Mouse (Mus musculus) CH12.LX (cell line): ENCODE measurements around the gene Irak4. TPM values are rescaled to one million over a fixed set of nuclear protein-coding genes. Genes with fewer than 3 reads are reported as not detected.

Source experiments
- DNase-seq: peaks from one replicate; pipeline ENCODE4 v3.0.0-alpha.2; 2013; ENCODE audit errors: extremely low read depth
- H3K27ac ChIP-seq: 2 replicates; pipeline ENCODE4 v1.5.1; 2012; ENCODE audit warnings: low read depth, mild to moderate bottlenecking, control low read depth, moderate library complexity; ENCODE audit not compliant: insufficient read depth
- H3K27me3 ChIP-seq: replicated peaks from 2 replicates; pipeline ENCODE3; 2012; ENCODE audit warnings: inconsistent platforms
- H3K36me3 ChIP-seq, 2 experiments: replicated peaks in 1 of 2; 2 replicates each; pipeline versions ENCODE3 to v1.6.1; 2012; ENCODE audit warnings: inconsistent platforms in 1 of 2, low read length in 1 of 2, mild to moderate bottlenecking in 1 of 2, mixed read lengths in 1 of 2, moderate library complexity in 1 of 2; ENCODE audit not compliant: control insufficient read depth in 1 of 2, insufficient read depth in 1 of 2
- H3K4me1 ChIP-seq, 2 experiments: 2 replicates each; pipeline ENCODE4 v1.6.1; 2012; ENCODE audit warnings: inconsistent platforms in 1 of 2, moderate library complexity in 1 of 2; ENCODE audit not compliant: insufficient read depth in 2 of 2, control insufficient read depth in 1 of 2
- H3K4me2 ChIP-seq: 2 replicates; pipeline ENCODE4 v1.6.1; 2012; ENCODE audit warnings: low read depth, mild to moderate bottlenecking, control low read depth; ENCODE audit not compliant: poor library complexity, insufficient read depth, severe bottlenecking
- H3K4me3 ChIP-seq, 3 experiments: fragments of 150-350 bp in 1 of 3; sonication (generic) in 1 of 3; replicated peaks in 1 of 3; 2 replicates each; pipeline versions ENCODE3 to v1.5.1; 2011 to 2012; ENCODE audit warnings: low read depth in 2 of 3, low read length in 2 of 3, mild to moderate bottlenecking in 2 of 3, moderate library complexity in 2 of 3, control low read depth in 1 of 3, improper control_type of control experiment in 1 of 3, inconsistent platforms in 1 of 3, mixed read lengths in 1 of 3; ENCODE audit not compliant: poor library complexity in 1 of 3
- H3K79me2 ChIP-seq: replicated peaks from 2 replicates; pipeline ENCODE4 v1.6.1; 2012; ENCODE audit warnings: mild to moderate bottlenecking, moderate library complexity; ENCODE audit not compliant: control insufficient read depth, poor library complexity, insufficient read depth, severe bottlenecking; ENCODE audit errors: extremely low read depth
- H3K9ac ChIP-seq: 2 replicates; pipeline ENCODE4 v1.6.1; 2012; ENCODE audit warnings: low read depth, mild to moderate bottlenecking, control low read depth, moderate library complexity; ENCODE audit not compliant: insufficient read depth
- H3K9me3 ChIP-seq: replicated peaks from 2 replicates; pipeline ENCODE3; 2012; ENCODE audit warnings: low read length, inconsistent platforms, mixed read lengths
- CHD1 ChIP-seq: IDR thresholded peaks from 2 replicates; pipeline ENCODE4 v1.6.1; 2012; ENCODE audit warnings: low read depth, low read length, improper control_type of control experiment, inconsistent platforms
- CHD2 ChIP-seq: IDR thresholded peaks from 2 replicates; pipeline ENCODE4 v1.6.1; 2011; ENCODE audit warnings: low read length, improper control_type of control experiment
- CTCF ChIP-seq, 2 experiments: IDR thresholded peaks in 1 of 2; conservative IDR thresholded peaks in 1 of 2; 2 replicates each; pipeline ENCODE4 v1.5.1; 2011 to 2012; ENCODE audit warnings: low read depth in 2 of 2, low read length in 2 of 2, improper control_type of control experiment in 1 of 2, inconsistent platforms in 1 of 2, mild to moderate bottlenecking in 1 of 2, moderate library complexity in 1 of 2
- ELF1 ChIP-seq: IDR thresholded peaks from 2 replicates; pipeline ENCODE4 v1.6.1; 2014; ENCODE audit warnings: low read depth, mild to moderate bottlenecking, inconsistent platforms, low read length, improper control_type of control experiment
- GABPA ChIP-seq: IDR thresholded peaks from 2 replicates; pipeline ENCODE4 v1.6.1; 2012; ENCODE audit warnings: low read depth, low read length, improper control_type of control experiment, inconsistent platforms; ENCODE audit not compliant: insufficient replicate concordance
- JUND ChIP-seq: conservative IDR thresholded peaks from 2 replicates; pipeline ENCODE4 v1.6.1; 2011; ENCODE audit warnings: low read depth, low read length, improper control_type of control experiment
- KAT2A ChIP-seq: IDR thresholded peaks from 2 replicates; pipeline ENCODE4 v1.6.1; 2012; ENCODE audit warnings: low read length, improper control_type of control experiment, inconsistent platforms; ENCODE audit not compliant: insufficient replicate concordance
- MAFK ChIP-seq: IDR thresholded peaks from 2 replicates; pipeline ENCODE4 v1.6.1; 2011; ENCODE audit warnings: low read length, improper control_type of control experiment; ENCODE audit not compliant: insufficient replicate concordance
- MAX ChIP-seq: IDR thresholded peaks from 2 replicates; pipeline ENCODE4 v1.6.1; 2011; ENCODE audit warnings: low read length, improper control_type of control experiment
- MAZ ChIP-seq: IDR thresholded peaks from 2 replicates; pipeline ENCODE4 v1.6.1; 2012; ENCODE audit warnings: low read depth, mild to moderate bottlenecking, inconsistent platforms, low read length, improper control_type of control experiment, moderate library complexity
- MXI1 ChIP-seq: IDR thresholded peaks from 2 replicates; pipeline ENCODE4 v1.6.1; 2011; ENCODE audit warnings: mild to moderate bottlenecking, low read depth, low read length, improper control_type of control experiment
- NELFE ChIP-seq: IDR thresholded peaks from 2 replicates; pipeline ENCODE4 v1.6.1; 2011; ENCODE audit warnings: low read depth, low read length, improper control_type of control experiment
- NRF1 ChIP-seq: IDR thresholded peaks from 2 replicates; pipeline ENCODE4 v1.6.1; 2014; ENCODE audit warnings: low read depth, mild to moderate bottlenecking, inconsistent platforms, low read length, improper control_type of control experiment, moderate library complexity
- SIN3A ChIP-seq: IDR thresholded peaks from 2 replicates; pipeline ENCODE4 v1.6.1; 2012; ENCODE audit warnings: low read length, improper control_type of control experiment, inconsistent platforms
- TBP ChIP-seq: conservative IDR thresholded peaks from 2 replicates; pipeline ENCODE4 v1.6.1; 2011; ENCODE audit warnings: low read depth, low read length, improper control_type of control experiment
- TCF12 ChIP-seq: IDR thresholded peaks from 2 replicates; pipeline ENCODE4 v1.6.1; 2014; ENCODE audit warnings: low read depth, mild to moderate bottlenecking, inconsistent platforms, low read length, improper control_type of control experiment
- USF1 ChIP-seq: IDR thresholded peaks from 2 replicates; pipeline ENCODE4 v1.6.1; 2014; ENCODE audit warnings: low read depth, mild to moderate bottlenecking, inconsistent platforms, low read length, improper control_type of control experiment
- USF2 ChIP-seq: conservative IDR thresholded peaks from 2 replicates; pipeline ENCODE4 v1.6.1; 2011; ENCODE audit warnings: low read depth, low read length, improper control_type of control experiment
- ZMIZ1 ChIP-seq: IDR thresholded peaks from 2 replicates; pipeline ENCODE4 v1.6.1; 2012; ENCODE audit warnings: low read depth, mild to moderate bottlenecking, inconsistent platforms, low read length, improper control_type of control experiment
- dilution Hi-C: fragments of 300-500 bp; cut with MboI; formaldehyde crosslinking; loops from 2 replicates; pipeline ENCODE4 v1.14.3; 2020; ENCODE audit warnings: low sequenced_read_pairs; ENCODE audit not compliant: extremely low pct_unique_long_range_greater_than_20kb, extremely low pct_ligation_motif_present
- in situ Hi-C: fragments of 300-500 bp; cut with MboI; formaldehyde crosslinking; loops from 3 replicates; pipeline ENCODE4 v1.14.3; 2019; ENCODE audit warnings: low sequenced_read_pairs, low pct_ligation_motif_present, low pct_unique_long_range_greater_than_20kb, mixed read lengths
- polyA plus RNA-seq: library from polyadenylated mRNA; unstranded; fragments of >175 nt; gene quantifications from 2 replicates; pipeline ENCODE4 v1.2.1, GENCODE M21; 2012; ENCODE audit warnings: low read depth; ENCODE audit not compliant: insufficient read length
- total RNA-seq, 2 experiments: library from RNA; depleted of rRNA; stranded (reverse); fragments of 300-350 nt in 1 of 2; fragments of >200 nt in 1 of 2; gene quantifications; 2 replicates each; pipeline ENCODE4 v1.2.3; 2012 to 2014

Gene Irak4
- total and polyA plus RNA-seq, 3 experiments, result 7.6 to 15.3 (median 14.4) TPM

GRCm38 (mm10) chr15:94589219-94590075 lies 46.0 kb downstream of the Irak4 start, which contains the start of gene Twf1 (continued):
- TF ChIP-seq CHD2 (peak; percentile 62), GABPA (no peak; the same call in 1 of the 2 replicates), SIN3A (peak; percentile 39), MXI1 (peak; percentile 81; the same call in 1 of the 2 replicates), TCF12 (peak; percentile 83; the same call in 1 of the 2 replicates), CHD1 (no peak), NRF1 (no peak), USF1 (peak; percentile 12; the same call in 1 of the 2 replicates), KAT2A (peak; percentile 66; the same call in 1 of the 2 replicates), MAZ (peak; percentile 56; the same call in 1 of the 2 replicates), CTCF (conservative IDR thresholded peaks at IDR 0.05 in 1 of 2, IDR thresholded peaks at IDR 0.05 in 1 of 2; ENCODE audit: low read depth in 2 of 2, low read length in 2 of 2) (no peak)

GRCm38 (mm10) chr15:94590083-94590482 lies 46.6 kb downstream of the Irak4 start:
- no peak for DNase-seq
- H3K79me2 ChIP-seq, result peaks cover 29% of the 10 kb centered on the region
- TF ChIP-seq CHD2, result no peak
- TF ChIP-seq MAFK, result no peak
- no peak for TF ChIP-seq MAX
- peak; percentile 35; the same call in 1 of the 2 replicates for TF ChIP-seq NELFE
- TF ChIP-seq NRF1, result no peak
- no peak for TF ChIP-seq ELF1
- TF ChIP-seq, all 38 proteins: peak for 1
- no peaks in the 10 kb centered on the region for H3K9me3 ChIP-seq
- in situ Hi-C loops, result loop anchor here (10.0 kb wide), 1 partner anchor 45 kb away; the partner anchor contains the start of genes Irak4 and Pus7l
- H3K27me3 ChIP-seq, result no peaks in the 10 kb centered on the region
- H3K4me3 ChIP-seq, result peak overlapping the region in 2 of 3 experiments; percentile 19 to 40
- H3K27ac ChIP-seq, result no peak overlapping the region
- peaks cover 0 to 15% of the 10 kb centered on the region in 2 experiments; a peak in 2 of 4 replicates for H3K4me1 ChIP-seq
- H3K9ac ChIP-seq, result peak overlapping the region; percentile 54
- peaks cover 7 to 15% of the 10 kb centered on the region in 2 experiments for H3K36me3 ChIP-seq
- peak overlapping the region; percentile 50 for H3K4me2 ChIP-seq
- dilution Hi-C loops, result no loop called here

DNA sequence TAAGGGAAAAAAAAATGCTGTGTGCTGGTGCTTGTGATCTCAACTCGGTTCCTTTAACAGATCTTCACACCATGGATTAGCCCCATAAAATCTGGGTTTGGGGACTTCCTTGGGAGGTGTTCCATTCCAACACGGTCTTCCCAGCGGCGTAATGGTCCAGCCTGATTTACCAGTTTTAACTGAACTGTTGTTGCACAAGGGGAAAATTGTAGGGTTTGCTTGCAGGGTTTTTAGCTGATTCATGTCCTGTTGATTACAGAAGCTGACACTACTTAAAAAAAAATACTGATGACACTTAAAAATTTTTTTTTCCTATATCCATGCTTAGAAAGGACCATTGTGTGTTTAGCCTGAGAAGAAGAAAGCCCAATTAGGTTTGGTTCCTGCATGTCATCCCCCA lies 47.9 kb downstream of the Irak4 start:
- no peak overlapping the region for H3K27ac ChIP-seq
- in situ Hi-C loops (loop anchor here (10.0 kb wide), 1 partner anchor 47 kb away; the partner anchor contains the start of genes Irak4 and Pus7l), dilution Hi-C loops (no loop called here)
- H3K4me3 ChIP-seq, result no peak overlapping the region
- no peak for TF ChIP-seq GABPA
- TF ChIP-seq USF2, result no peak
- TF ChIP-seq MAFK, result no peak
- no peak for TF ChIP-seq CTCF (conservative IDR thresholded peaks at IDR 0.05 in 1 of 2, IDR thresholded peaks at IDR 0.05 in 1 of 2; ENCODE audit: low read depth in 2 of 2, low read length in 2 of 2)
- TF ChIP-seq CHD2, result no peak
- TF ChIP-seq ZMIZ1, result no peak
- TF ChIP-seq JUND, result no peak
- no peak for TF ChIP-seq TBP
- TF ChIP-seq MXI1, result no peak
- peaks cover 0 to 14% of the 10 kb centered on the region in 2 experiments; a peak in 2 of 4 replicates for H3K4me1 ChIP-seq
- H3K9ac ChIP-seq, result no peak overlapping the region
- H3K79me2 ChIP-seq, result peaks cover 22% of the 10 kb centered on the region
- DNase-seq, result no peak
- no peaks in the 10 kb centered on the region for H3K9me3 ChIP-seq
- H3K4me2 ChIP-seq, result no peak overlapping the region
- peaks cover 1 to 4% of the 10 kb centered on the region in 2 experiments for H3K36me3 ChIP-seq
- H3K27me3 ChIP-seq, result peaks cover 1% of the 10 kb centered on the region
